Mouse (Mus musculus): Measurements from ENCODE around the gene Tnrc6b. TPM values are rescaled to one million over a fixed set of nuclear protein-coding genes. Genes with fewer than 3 reads are reported as not detected.
"Not testable (repeated sequence)": the region's sequence is repeated elsewhere in the genome, so short reads cannot be mapped to it uniquely, and the experiment has no call there.

The Tnrc6b gene
- total RNA-seq, 1 experiment from 2014 or later = 40.9 TPM

GRCm38 (mm10) chr15:80852122-80852521, 141.0 kb downstream of the Tnrc6b start:
- no peak for ATAC-seq (replicated peaks in 1 of 2; ENCODE audit: insufficient read depth in 1 of 2, low FRiP score in 2 of 2, low TSS enrichment in 1 of 2, low read depth in 1 of 2, poor library complexity in 2 of 2, severe bottlenecking in 2 of 2)

- not testable (repeated sequence) for ATAC-seq (replicated peaks in 1 of 2; ENCODE audit: insufficient read depth in 1 of 2, low FRiP score in 2 of 2, low TSS enrichment in 1 of 2, low read depth in 1 of 2, poor library complexity in 2 of 2, severe bottlenecking in 2 of 2)
Measured at GRCm38 (mm10) chr15:80852527-80852926, 141.4 kb downstream of the Tnrc6b start.

- no peak for ATAC-seq (replicated peaks in 1 of 2; ENCODE audit: insufficient read depth in 1 of 2, low FRiP score in 2 of 2, low TSS enrichment in 1 of 2, low read depth in 1 of 2, poor library complexity in 2 of 2, severe bottlenecking in 2 of 2)
Measured at GRCm38 (mm10) chr15:80859366-80859765, 148.3 kb downstream of the Tnrc6b start.

GRCm38 (mm10) chr15:80861302-80861701, 150.2 kb downstream of the Tnrc6b start:
- ATAC-seq (replicated peaks in 1 of 2; ENCODE audit: insufficient read depth in 1 of 2, low FRiP score in 2 of 2, low TSS enrichment in 1 of 2, low read depth in 1 of 2, poor library complexity in 2 of 2, severe bottlenecking in 2 of 2) = no peak

- no peak for ATAC-seq (replicated peaks in 1 of 2; ENCODE audit: insufficient read depth in 1 of 2, low FRiP score in 2 of 2, low TSS enrichment in 1 of 2, low read depth in 1 of 2, poor library complexity in 2 of 2, severe bottlenecking in 2 of 2)
Measured at GRCm38 (mm10) chr15:80862027-80862426, 150.9 kb downstream of the Tnrc6b start.

GRCm38 (mm10) chr15:80868603-80869002, 157.5 kb downstream of the Tnrc6b start:
- ATAC-seq (replicated peaks in 1 of 2; ENCODE audit: insufficient read depth in 1 of 2, low FRiP score in 2 of 2, low TSS enrichment in 1 of 2, low read depth in 1 of 2, poor library complexity in 2 of 2, severe bottlenecking in 2 of 2) = not testable (repeated sequence)

- ATAC-seq (replicated peaks in 1 of 2; ENCODE audit: insufficient read depth in 1 of 2, low FRiP score in 2 of 2, low TSS enrichment in 1 of 2, low read depth in 1 of 2, poor library complexity in 2 of 2, severe bottlenecking in 2 of 2) = no peak
Measured at GRCm38 (mm10) chr15:80874726-80875125, 163.6 kb downstream of the Tnrc6b start.

GRCm38 (mm10) chr15:80876231-80876630, 165.1 kb downstream of the Tnrc6b start:
- no peak for ATAC-seq (replicated peaks in 1 of 2; ENCODE audit: insufficient read depth in 1 of 2, low FRiP score in 2 of 2, low TSS enrichment in 1 of 2, low read depth in 1 of 2, poor library complexity in 2 of 2, severe bottlenecking in 2 of 2)

GRCm38 (mm10) chr15:80884095-80884494, 173.0 kb downstream of the Tnrc6b start:
- no peak for ATAC-seq (replicated peaks in 1 of 2; ENCODE audit: insufficient read depth in 1 of 2, low FRiP score in 2 of 2, low TSS enrichment in 1 of 2, low read depth in 1 of 2, poor library complexity in 2 of 2, severe bottlenecking in 2 of 2)

GRCm38 (mm10) chr15:80886361-80887156, 175.4 kb downstream of the Tnrc6b start:
- no peak for ATAC-seq (replicated peaks in 1 of 2; ENCODE audit: insufficient read depth in 1 of 2, low FRiP score in 2 of 2, low TSS enrichment in 1 of 2, low read depth in 1 of 2, poor library complexity in 2 of 2, severe bottlenecking in 2 of 2)

- ATAC-seq (replicated peaks in 1 of 2; ENCODE audit: insufficient read depth in 1 of 2, low FRiP score in 2 of 2, low TSS enrichment in 1 of 2, low read depth in 1 of 2, poor library complexity in 2 of 2, severe bottlenecking in 2 of 2) = no peak
Measured at GRCm38 (mm10) chr15:80892341-80892740, 181.2 kb downstream of the Tnrc6b start.

- peak; percentile 62 to 89 for ATAC-seq (replicated peaks in 1 of 2; ENCODE audit: insufficient read depth in 1 of 2, low FRiP score in 2 of 2, low TSS enrichment in 1 of 2, low read depth in 1 of 2, poor library complexity in 2 of 2, severe bottlenecking in 2 of 2)
Measured at GRCm38 (mm10) chr15:80896741-80897140, 185.6 kb downstream of the Tnrc6b start.

GRCm38 (mm10) chr15:80897911-80898310, 186.8 kb downstream of the Tnrc6b start:
- no peak for ATAC-seq (replicated peaks in 1 of 2; ENCODE audit: insufficient read depth in 1 of 2, low FRiP score in 2 of 2, low TSS enrichment in 1 of 2, low read depth in 1 of 2, poor library complexity in 2 of 2, severe bottlenecking in 2 of 2)

- ATAC-seq (replicated peaks in 1 of 2; ENCODE audit: insufficient read depth in 1 of 2, low FRiP score in 2 of 2, low TSS enrichment in 1 of 2, low read depth in 1 of 2, poor library complexity in 2 of 2, severe bottlenecking in 2 of 2) = no peak
Measured at GRCm38 (mm10) chr15:80899806-80900205, 188.7 kb downstream of the Tnrc6b start.

- ATAC-seq (replicated peaks in 1 of 2; ENCODE audit: insufficient read depth in 1 of 2, low FRiP score in 2 of 2, low TSS enrichment in 1 of 2, low read depth in 1 of 2, poor library complexity in 2 of 2, severe bottlenecking in 2 of 2) = peak; percentile 49 to 83; a peak in 3 of 4 replicates
Measured at GRCm38 (mm10) chr15:80901806-80902513, 190.8 kb downstream of the Tnrc6b start.

GRCm38 (mm10) chr15:80904776-80905175, 193.7 kb downstream of the Tnrc6b start:
- ATAC-seq (replicated peaks in 1 of 2; ENCODE audit: insufficient read depth in 1 of 2, low FRiP score in 2 of 2, low TSS enrichment in 1 of 2, low read depth in 1 of 2, poor library complexity in 2 of 2, severe bottlenecking in 2 of 2) = not testable (repeated sequence)

GRCm38 (mm10) chr15:80910183-80910582, 199.1 kb downstream of the Tnrc6b start:
- no peak for ATAC-seq (replicated peaks in 1 of 2; ENCODE audit: insufficient read depth in 1 of 2, low FRiP score in 2 of 2, low TSS enrichment in 1 of 2, low read depth in 1 of 2, poor library complexity in 2 of 2, severe bottlenecking in 2 of 2)

- ATAC-seq (replicated peaks in 1 of 2; ENCODE audit: insufficient read depth in 1 of 2, low FRiP score in 2 of 2, low TSS enrichment in 1 of 2, low read depth in 1 of 2, poor library complexity in 2 of 2, severe bottlenecking in 2 of 2) = no peak
Measured at GRCm38 (mm10) chr15:80910790-80911531, 199.8 kb downstream of the Tnrc6b start.
